Mouse (Mus musculus) 3134 (cell line): ENCODE data around the gene Klf5.

Source experiments
- DNase-seq: peaks from one replicate; pipeline ENCODE4 v3.0.0-alpha.2; 2011; ENCODE audit warnings: low spot score; ENCODE audit not compliant: insufficient read length; ENCODE audit errors: extremely low read depth

Gene Klf5

DNA sequence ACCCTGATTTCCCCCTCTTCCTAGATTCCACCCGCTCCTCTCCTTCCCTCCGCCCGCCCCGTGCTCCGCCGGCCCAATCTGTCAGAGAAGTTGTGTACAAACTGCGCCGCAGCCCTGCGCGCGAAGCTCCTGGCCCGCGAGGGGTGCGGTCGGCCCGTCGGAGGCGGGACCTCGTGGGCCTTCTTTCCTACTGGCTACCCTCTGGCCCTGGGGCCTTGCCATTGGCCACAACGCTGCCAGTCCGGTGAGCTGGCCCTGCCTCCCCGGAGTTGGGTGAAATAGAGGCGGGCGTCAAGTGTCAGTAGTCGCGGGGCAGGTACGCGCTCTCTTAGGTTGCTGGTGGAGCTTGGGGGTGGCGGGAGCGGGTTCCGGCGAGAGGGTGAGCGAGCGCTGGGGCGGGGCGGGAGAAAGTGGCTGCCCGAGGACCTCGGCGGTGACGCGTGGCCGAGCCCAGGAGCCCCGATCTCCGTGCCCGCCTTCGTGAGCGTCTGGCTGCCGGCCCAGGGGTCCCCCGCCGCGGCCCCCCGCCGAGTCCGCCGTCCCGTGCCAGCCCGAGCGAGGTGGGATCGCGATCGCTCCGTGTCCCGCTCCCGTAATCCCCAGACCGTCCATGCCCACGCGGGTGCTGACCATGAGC is at the start of gene Klf5:
TSS of gene Klf5 (plus strand) at position 307 of the 637 bp plus-strand sequence.
- peak; percentile 97 for DNase-seq

- DNase-seq = no peak
Observed at GRCm38 (mm10) chr14:99262026-99262425, 36.5 kb upstream of the Klf5 start.

GRCm38 (mm10) chr14:99263816-99264215 is 34.7 kb upstream of the Klf5 start:
- DNase-seq = no peak

- no peak for DNase-seq
Observed at GRCm38 (mm10) chr14:99265791-99266190, 32.7 kb upstream of the Klf5 start.

- no peak for DNase-seq
Observed at GRCm38 (mm10) chr14:99266749-99267148, 31.7 kb upstream of the Klf5 start.

DNA sequence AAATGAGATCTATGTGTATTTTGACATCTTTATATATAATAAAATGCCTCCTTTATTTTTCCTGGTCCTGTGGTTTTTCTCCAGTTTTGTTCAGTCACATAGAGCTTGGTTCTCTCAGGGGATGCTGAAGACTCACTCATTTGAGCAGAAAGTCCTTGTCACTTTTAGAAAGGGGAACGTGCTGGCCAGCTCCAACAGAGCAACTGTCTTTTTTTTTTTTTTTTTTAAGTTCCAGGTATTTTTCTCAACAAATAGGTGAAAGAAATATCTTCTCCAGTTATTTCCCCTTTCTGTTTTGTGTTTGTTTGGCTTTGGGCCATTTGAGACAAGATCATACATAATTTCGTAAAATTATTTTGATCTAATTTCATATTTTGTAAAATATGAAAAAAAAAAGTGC is 24.4 kb upstream of the Klf5 start:
- no peak for DNase-seq

DNA sequence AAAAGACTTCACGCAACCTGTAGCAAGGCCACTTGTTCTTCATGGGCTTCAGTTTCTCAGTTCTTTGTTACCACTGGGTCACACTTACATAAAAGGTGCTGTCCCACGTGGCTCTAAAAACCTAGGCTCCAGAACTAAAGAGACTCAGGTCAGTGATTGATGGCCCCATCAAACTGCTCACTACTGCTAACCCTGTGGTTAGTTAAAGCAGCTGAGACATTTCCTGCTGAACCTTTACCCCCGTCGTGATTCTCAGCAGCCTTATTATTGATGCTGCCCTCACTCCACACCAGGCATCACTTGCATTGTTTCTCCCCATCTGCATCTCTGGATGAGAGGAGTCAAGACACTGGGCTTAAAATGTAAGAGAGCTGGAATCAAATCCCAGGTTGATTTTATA is 22.7 kb upstream of the Klf5 start:
- no peak for DNase-seq

DNA sequence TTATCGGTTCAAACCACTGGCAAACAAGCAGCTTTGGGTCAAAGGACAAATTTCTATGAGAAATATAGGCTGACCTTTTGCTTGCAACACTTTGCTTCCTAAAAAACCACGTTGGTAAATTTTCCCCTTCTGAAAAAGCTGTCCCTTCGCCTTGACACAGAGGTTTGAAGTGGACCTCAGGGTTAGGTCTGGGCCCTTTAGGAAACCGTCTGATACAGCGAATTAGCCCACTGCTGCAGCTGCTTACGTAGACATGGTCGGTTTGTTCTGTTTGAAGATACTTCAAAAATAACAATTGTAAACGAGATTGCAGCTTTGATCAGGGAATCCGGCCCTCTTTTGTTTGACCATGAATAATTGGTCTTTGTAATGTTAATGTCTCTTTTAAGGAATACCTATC is 20.2 kb upstream of the Klf5 start:
- no peak for DNase-seq

- DNase-seq = no peak
Observed at GRCm38 (mm10) chr14:99278763-99279486, 19.6 kb upstream of the Klf5 start.

DNA sequence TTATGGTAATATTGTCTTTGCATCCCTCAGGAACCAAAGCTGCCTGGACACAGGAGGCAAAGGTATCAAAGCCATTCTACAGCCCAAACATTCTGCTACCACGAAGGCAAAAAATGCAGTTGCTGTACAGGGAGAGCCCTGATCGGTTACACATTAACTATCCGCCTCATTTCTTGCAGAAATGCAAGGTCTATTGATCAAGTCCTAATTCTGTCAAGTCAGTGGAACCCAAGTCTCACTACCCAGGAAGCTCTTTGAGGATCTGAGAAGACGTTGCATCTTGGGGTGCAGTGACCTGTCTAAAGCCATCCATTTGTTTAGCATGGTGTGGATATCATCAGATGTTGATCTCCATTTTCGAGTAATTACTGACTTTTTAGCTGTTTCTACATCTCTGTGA is 18.1 kb upstream of the Klf5 start:
- DNase-seq = no peak

DNA sequence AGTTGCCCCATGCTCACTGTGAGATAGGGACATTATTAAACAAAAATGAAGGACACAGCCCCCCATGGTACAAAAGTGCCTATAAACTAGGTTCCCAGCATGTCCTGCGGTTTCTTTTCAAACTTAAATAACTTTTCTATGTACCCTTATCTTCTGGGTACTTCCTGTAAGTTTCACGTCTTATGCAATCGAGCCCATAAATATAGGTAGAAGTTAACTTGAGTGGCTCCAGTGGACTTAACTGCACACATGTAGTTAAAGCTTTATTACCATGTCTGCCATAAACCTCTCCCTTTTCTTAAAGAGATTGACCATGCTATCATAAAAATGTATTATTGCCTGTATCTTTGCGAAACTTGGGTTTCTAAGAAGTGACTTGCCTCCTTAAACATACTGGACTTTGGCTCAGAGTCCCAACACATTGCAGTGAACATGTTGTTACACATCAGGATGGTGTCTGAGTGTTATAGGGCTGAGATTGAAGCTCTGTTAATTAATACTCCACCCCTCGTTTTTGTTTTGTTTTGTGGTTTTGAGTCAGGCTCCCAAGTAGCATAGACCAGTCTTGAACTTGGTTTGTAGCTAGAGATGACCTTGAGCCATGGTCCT is 17.6 kb upstream of the Klf5 start:
- no peak for DNase-seq

DNA sequence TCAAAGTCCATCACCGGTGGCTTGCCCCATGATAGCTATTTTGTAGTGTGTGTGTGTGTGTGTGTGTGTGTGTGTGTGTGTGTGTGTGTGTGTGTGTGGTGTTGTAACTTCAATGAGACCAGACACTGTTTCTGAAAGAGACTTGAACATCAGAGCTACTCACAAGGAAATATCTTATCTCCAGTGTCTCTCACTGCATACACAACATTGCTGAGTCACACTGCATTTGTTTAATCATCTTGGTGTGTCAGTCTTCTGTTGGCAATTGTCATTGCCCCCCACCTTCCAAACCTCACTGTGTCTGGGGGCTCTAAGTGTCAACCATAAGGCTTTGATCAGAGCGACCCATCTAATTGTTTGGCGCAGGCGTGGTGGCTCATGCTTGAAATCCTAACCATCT is 13.0 kb upstream of the Klf5 start:
- no peak for DNase-seq

- no peak for DNase-seq
Observed at GRCm38 (mm10) chr14:99292176-99292575, 6.3 kb upstream of the Klf5 start.

GRCm38 (mm10) chr14:99294424-99294823 is 4.1 kb upstream of the Klf5 start:
- no peak for DNase-seq

- DNase-seq = peak; percentile 49
Observed at GRCm38 (mm10) chr14:99295606-99296341, 2.7 kb upstream of the Klf5 start.

GRCm38 (mm10) chr14:99299022-99299481 is 561 bp downstream of the Klf5 start:
- DNase-seq = peak; percentile 75

GRCm38 (mm10) chr14:99299701-99300191 is 1.3 kb downstream of the Klf5 start:
- DNase-seq = peak; percentile 32

DNA sequence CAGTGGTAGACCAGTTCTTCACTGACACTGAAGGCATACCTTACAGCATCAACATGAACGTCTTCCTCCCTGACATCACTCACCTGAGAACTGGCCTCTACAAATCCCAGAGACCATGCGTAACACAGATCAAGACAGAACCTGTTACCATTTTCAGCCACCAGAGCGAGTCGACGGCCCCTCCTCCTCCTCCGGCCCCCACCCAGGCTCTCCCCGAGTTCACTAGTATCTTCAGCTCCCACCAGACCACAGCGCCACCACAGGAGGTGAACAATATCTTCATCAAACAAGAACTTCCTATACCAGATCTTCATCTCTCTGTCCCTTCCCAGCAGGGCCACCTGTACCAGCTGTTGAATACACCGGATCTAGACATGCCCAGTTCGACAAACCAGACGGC is 3.0 kb downstream of the Klf5 start:
- peak; percentile 41 for DNase-seq

DNA sequence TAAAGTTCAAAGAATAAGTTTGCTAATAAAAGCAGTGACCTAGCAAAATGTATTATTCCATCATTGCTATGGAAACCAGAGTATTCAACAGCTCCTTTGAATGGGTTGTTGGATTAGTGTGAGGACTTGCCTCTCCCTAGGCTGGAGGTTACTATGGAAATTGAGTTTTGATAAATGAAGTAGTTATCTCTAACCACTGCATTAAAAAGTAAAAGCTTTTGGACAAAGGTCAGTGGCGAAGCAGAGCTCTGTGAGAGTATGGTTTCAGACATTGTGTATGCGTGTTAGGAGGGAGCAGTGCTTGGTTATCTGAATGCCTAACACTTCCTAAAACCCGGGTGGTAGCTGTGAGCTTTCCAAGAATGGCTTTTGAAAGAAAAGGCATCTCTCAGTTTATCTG is 5.9 kb downstream of the Klf5 start:
- DNase-seq = no peak

GRCm38 (mm10) chr14:99304997-99305792 is 6.7 kb downstream of the Klf5 start:
- no peak for DNase-seq
